Mouse (Mus musculus) spleen, adult 2 months (tissue): ENCODE results near the gene Map3k4.

Experiments
- CTCF ChIP-seq: fragments of 200-500 bp; IDR thresholded peaks from 2 replicates; pipeline ENCODE4 v1.5.1; 2011; ENCODE audit warnings: mild to moderate bottlenecking, inconsistent platforms; ENCODE audit not compliant: insufficient read depth, insufficient read length, insufficient replicate concordance; ENCODE audit errors: extremely low read depth
- POLR2A ChIP-seq: fragments of 200-500 bp; IDR thresholded peaks from 2 replicates; pipeline ENCODE4 v1.6.1; 2011; ENCODE audit warnings: low read depth, low read length, inconsistent platforms

DNA sequence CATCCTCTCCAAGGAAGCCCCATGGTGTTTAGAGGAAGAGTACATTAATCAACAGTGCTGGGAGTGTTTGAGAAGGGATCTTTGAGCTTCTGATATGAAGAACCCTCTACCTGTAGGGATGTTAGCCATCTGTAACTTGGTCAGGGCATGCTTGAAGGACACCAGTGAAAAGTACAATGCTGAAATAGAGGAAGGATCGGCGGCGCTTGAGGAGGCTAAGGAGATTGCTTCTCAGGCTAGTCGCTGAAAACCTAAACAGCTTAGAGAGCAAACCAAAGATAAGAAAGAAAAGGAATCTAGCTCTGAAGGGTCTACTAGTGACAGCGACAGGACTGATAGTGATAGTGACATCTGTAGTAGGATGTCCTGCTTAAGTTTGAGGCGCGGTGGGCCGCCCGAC is 68.0 kb downstream of the Map3k4 start:
- TF ChIP-seq CTCF (no peak), POLR2A (no peak)
